Mouse (Mus musculus): ENCODE measurements at regions not wholly inside any gene's neighbourhood (a gene's known extent, or its start where the extent isn't known, plus 50 kb on each side); places are given as distances from the start of the nearest gene placed in this dataset.

DNA sequence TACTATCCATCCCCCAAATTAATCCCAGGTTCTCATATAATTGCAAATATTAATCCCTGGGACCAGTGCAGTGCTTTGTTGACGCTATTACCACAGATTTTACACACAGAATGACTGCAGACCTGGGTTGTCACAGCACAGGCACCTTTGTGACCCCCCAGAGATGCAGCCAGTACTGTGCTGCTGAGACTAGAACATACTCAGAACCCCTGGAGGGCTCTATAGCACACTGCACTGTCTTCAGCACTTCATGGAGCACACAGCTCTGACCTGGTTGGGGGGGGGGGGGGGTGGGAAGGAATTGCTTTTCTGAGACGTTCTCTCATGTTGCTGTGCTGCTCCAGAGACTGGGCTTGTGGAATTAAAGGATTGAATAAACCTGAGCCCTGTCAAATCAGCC lies 154.9 kb upstream of the Gm34302 start:
- ATAC-seq, result no peak

- ATAC-seq, result no peak
These were observed 154.2 kb upstream of the Gm34302 start for GRCm38 (mm10) chr3:63637913-63638312.

DNA sequence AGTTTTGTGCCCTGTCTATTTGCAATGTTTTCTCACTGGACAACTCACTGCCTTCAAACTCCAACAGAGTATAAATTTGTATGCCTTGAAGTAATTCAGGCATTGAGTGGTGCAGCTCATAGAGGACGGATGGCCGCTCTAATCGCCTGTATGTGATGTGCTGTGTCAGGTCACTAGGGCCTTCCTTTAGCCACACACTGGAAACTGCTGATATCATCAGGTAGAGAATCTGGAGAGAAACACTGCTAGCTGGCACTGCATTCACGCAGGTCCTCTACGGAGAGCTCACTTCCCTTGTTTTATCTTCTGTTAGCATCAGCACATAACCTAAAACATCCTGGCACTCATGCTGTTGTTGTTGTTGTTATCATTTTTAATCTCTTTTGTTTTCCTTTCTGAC lies 144.0 kb upstream of the Gm34302 start:
- no peak for ATAC-seq

GRCm38 (mm10) chr3:63616127-63616526 lies 132.4 kb upstream of the Gm34302 start:
- ATAC-seq, result no peak

GRCm38 (mm10) chr3:63613652-63614051 lies 130.0 kb upstream of the Gm34302 start:
- no peak for ATAC-seq

- ATAC-seq, result no peak
These were observed 129.2 kb upstream of the Gm34302 start for GRCm38 (mm10) chr3:63612767-63613363.

- no peak for ATAC-seq
These were observed 126.6 kb upstream of the Gm34302 start for GRCm38 (mm10) chr3:63610113-63610919.

DNA sequence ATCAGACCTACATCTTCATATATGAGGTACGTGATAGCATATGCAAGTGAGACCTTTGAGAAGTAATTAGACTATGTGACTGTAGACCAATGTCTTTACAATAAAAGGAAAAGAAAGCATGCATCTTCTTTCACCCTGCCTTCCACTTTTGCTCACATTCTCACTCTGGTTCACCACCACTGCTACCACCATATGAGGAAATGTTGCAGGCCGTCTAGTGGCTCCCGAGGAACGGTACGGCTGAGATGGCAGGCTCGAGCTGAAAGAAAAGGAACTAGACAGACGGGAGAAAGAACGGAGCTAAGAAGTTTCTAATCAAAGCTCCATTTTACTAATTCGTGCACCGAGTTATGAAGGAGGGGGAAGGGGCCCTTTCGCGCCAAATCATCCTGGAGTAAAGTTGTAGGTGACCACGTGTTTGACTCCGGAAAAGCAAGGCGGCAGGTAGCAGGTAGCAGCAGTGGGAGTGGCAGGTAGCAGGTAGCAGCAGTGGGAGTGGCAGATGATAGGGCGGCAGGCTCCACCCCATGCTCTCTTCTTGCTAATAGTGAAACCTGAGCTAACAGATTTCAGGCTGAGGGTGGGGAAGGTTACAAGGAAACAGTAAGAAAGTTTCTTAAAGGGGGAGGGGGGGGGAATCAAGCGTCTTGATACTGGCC lies 125.9 kb upstream of the Gm34302 start:
- ATAC-seq, result peak; percentile 8

DNA sequence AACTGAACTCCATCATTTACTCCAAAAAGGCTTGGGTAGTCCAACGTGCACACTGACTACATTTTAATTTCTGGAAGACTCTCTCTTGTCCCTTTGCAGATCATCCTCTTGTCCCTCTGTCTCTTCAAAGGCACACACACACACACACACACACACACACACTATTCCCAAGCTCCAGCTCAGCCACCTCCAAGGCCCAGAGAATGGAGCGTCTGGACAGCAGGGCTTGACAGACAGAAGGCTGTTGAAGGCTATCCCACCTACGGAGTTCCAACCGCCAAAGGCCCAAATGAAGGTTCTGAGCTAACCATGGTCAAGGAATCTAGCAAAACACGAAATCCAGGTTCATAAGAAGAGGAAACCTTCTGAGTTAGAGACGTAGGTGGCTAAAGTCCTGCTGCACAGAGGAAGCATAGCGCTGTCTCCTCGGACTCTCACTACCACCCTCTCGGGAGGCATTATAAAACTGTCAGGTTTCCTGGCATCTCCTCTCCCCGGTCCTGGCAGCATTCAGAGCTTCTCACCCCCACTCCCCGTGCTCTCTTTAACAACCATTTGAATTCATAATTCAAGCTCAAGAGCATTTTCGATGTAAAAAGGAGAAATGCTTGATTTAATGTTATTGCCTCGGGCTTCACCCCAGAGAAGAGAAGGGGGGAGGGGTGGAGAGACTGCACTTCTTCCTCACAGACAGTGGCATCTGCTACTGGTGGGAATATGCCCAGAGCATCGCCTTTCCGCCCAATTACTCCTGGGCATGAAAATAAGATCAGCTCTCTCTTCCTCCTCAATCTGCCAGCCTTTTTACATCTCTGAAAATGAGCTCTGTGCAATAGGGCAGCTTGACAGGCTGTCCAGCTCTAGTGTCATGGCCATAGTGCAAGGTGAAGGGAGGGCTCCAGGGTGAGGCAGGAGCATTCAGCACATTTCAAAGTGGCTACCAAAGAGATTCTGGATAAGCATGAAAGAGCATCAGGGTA lies 99.3 kb upstream of the Gm34302 start:
- ATAC-seq, result no peak

DNA sequence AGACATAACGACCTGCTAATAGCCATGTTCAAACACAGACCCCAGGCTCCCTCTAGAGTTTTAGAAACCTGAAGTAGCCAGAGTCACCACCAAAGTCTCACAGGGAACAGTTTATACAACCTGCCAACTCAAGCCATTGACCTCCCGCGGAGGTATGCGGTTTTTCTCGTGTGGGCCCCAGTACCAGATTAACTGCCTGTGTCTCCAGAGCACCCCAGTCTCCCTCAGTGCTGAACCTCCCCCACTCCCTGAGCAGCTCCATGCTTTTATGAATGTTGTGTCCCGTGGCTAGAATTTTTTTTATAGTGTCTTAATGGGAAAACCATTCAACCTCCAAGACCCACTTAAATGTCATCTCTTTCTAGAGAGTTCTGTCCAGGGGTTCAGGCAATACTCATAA lies 98.5 kb upstream of the Gm34302 start:
- ATAC-seq, result no peak

- peak; percentile 49 for ATAC-seq
These were observed 87.1 kb upstream of the Gm34302 start for GRCm38 (mm10) chr3:63570607-63571353.

DNA sequence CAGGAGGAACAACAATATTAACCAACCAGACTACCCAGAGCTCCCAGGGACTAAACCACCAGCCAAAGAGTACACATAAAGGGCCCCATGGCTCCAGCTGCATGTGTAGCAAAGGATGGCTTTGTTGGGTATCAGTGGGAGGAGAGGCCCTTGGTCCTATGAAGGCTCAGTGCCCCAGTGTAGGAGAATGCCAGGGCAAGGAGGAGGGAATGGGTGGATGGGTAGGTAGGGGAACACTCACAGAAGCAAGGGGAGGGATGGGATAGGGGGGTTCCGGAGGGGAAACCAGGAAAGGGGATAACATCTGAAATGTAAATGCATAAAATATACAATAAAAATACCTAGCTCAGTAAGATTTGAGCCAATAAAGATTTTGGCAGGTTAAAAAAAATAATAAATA lies 86.4 kb upstream of the Gm34302 start:
- ATAC-seq, result no peak

GRCm38 (mm10) chr3:63569004-63569596 lies 85.4 kb upstream of the Gm34302 start:
- ATAC-seq, result no peak

GRCm38 (mm10) chr3:63567726-63568125 lies 84.0 kb upstream of the Gm34302 start:
- no peak for ATAC-seq

GRCm38 (mm10) chr3:63563057-63563456 lies 79.4 kb upstream of the Gm34302 start:
- ATAC-seq, result no peak

DNA sequence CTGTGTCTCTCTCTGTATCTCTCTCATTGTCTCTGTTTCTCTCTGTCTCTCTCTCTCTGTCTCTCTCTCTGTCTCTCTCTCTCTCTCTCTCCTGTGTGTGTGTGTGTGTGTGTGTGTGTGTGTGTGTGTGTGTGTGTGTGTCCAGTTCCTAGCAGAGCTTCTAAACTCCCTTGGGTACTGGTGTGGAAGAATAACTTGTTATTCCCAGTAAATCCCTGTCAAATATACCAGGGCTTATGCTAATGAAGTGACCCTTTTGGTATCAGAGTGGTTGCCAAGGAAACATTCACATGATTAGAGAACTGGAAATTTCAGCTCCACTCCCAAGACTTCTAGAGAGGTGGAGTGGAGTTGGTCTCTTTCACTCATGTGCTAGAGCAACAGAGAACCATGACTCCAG lies 78.9 kb upstream of the Gm34302 start:
- ATAC-seq, result no peak

DNA sequence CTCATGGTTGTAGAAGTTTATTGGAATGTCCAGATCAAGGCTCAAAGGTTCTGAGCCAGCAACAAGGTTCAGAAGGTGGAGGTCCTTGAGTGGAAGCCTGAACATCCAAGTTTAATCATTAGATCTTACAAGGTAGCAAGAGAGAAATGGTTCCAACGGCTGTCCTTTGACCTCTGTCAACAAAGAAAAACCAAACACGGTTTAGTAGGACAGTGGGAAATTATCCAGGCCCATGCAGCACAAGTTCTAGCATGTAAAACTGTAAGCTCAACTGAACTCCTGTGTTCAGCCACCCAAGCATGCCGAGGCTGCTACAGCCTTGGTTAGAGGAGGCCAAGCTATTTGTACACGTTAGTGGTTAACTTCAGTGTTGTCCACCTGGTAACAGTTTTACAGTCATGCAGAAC lies 77.1 kb upstream of the Gm34302 start:
- no peak for ATAC-seq

GRCm38 (mm10) chr3:63556741-63557140 lies 73.1 kb upstream of the Gm34302 start:
- no peak for ATAC-seq

DNA sequence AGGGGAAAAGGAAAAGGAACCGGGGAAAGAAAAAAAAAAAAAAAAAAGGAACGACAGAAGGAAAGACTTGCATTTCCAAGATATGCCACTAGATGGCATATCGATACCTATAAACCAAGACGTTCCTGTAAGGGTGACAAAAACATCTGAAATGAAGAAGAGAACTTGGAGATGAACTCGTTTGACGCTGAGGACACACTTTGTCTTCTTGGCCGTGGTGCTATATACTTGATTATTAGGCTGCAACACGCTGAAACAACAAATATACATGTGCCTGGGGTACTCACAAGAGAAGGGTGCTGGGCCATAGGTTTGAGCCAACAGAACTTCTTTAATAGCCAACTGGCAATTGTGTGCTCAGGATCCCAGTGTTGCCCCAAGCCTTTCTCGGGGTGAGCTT lies 71.2 kb upstream of the Gm34302 start:
- ATAC-seq, result no peak

DNA sequence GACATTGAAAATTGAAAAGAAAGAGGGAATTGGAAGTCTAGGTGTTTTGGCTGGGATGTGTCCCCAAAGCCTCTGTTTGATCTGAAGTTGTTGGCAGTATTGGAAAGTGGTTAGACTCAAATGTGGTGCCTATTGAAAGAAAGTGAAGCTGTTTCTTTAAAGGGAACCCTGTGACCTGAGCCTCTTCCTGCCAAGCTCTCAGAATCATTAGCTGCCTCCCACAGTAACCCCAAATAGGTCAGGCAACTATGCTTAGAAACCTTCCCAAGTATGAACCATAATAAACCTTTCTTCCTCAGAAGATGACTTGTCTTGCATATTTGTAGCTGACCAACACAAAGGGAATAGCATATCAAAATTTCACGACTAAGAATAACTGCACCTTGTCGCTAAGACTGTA lies 69.7 kb upstream of the Gm34302 start:
- no peak for ATAC-seq

DNA sequence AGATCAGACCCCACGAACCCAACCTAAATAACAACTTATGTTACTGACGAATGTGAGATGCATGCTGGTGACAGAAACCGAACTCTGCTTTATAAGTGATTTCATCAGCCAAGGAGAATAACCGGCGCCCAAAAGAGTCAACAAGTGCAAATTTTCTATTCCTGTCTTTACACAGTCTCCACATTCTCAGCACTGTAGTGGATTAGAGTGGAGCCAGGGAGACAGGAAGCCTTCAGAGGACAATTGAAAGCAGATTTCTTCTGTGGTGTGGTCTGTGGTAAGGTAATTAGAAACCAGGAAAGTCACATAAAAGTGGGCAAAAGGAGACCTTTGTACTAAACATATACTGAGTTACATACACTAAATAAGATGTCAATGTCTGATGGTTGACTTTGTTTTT lies 68.0 kb upstream of the Gm34302 start:
- ATAC-seq, result no peak
